Mouse (Mus musculus) Muller cell, postnatal 12 days (primary cell): ENCODE measurements around the gene Trim31.

ENCODE experiments used
- DNase-seq: peaks from one replicate; pipeline ENCODE4 v3.0.0-alpha.2; 2015; ENCODE audit errors: inconsistent ontology term

Trim31 gene

DNA sequence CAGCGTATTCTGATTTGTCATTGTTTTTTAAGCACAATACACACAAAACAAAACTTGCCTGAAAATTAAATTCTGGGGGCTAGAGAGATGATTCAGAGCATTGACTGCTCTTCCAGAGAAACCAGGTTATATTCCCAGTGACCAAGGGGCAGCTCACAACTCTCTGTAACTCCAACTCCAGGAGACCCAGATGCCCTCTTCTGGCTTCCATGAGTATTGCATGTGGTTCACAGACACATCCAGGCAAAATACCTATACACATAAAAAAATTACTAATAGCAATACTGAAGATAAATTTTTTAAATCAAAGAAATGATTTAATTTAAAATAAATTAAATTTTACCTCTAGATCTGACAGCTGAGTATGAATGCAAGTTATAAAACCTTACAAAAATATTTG lies 1.3 kb upstream of the Trim31 start:
- no peak for DNase-seq

- no peak for DNase-seq
Observed at GRCm38 (mm10) chr17:36897065-36897464, 853 bp upstream of the Trim31 start.

- DNase-seq = no peak
Observed at GRCm38 (mm10) chr17:36899376-36899775, 1.5 kb downstream of the Trim31 start.

DNA sequence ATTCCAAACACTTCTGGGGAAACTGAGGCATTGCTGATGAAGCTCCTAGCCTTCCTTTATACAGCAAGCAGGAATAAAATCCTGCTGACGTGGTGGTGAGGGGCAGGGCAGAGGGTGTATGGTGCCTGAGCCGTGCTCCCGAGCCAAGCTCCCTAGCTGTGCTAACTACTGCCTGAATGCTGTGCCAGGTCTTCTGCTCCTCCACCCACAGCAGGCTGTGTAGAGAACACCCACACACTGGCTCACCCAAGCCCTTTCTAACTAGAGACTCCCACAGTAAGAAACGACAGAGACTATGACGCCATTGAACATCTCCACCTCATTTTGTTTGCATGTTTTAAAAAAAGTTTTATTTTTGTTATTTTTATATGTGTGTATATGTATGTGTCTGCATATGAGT lies 2.1 kb downstream of the Trim31 start:
- no peak for DNase-seq

DNA sequence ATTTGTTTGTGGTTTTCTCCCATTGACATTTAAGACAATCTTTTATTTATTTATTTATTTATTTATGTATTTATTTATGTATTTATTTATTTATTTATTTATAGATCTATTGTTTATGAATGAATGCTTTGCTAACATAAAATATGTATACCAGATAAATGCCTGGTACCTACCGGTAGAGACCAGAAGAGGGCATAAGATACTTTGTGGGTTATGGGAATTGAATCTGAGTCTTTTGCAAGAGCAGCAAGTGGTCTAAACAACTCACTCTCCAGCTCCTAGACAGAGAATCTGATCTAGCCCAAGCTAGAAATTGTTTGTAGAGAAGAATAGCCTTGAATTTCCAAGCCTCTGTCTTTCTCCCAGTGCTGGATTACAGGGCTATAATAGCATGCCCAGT lies 2.8 kb downstream of the Trim31 start:
- DNase-seq = no peak

DNA sequence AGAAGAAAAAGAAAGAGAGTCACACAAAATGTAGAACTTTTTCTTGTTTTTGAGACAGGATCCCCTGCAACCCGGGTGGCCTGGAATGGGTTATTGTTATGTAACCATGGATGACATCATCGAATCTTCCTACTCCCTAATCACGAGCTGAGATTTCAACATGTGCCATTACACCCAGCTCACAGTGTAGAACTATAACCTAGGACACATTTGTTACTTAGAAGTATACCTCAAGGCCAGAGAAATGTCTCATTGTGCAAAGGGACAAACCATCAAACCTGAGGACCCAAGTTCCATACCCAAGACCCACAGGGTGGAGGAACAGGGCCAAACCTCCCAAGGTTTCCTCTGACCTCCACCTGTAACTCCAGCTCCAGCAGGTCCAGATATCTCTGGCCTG lies 5.7 kb downstream of the Trim31 start:
- no peak for DNase-seq

DNA sequence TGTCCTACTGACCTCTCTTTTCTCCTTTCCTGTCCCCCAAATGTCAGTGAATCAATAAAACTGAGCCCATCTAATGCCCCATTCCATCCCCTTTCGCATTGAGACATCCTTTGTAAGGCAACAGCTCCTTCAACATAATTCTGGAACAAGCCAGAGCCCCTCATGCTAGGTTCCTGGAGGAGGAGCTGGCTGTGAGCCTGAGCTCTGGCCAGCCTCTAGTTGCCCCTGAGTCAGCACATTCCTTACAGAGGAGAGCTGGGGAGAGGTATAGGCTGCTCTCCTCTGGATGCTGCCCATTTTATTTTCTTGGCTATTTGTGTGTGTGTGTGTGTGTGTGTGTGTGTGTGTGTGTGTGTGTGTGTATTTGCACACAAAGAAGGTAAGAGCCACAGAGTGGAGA lies 10.3 kb downstream of the Trim31 start:
- no peak for DNase-seq

- DNase-seq = no peak
Observed at GRCm38 (mm10) chr17:36909802-36910201, 11.9 kb downstream of the Trim31 start.

GRCm38 (mm10) chr17:36912031-36912430 lies 14.1 kb downstream of the Trim31 start:
- no peak for DNase-seq

- peak; percentile 43 for DNase-seq
Observed at GRCm38 (mm10) chr17:36914108-36914507, 16.2 kb downstream of the Trim31 start.

- peak; percentile 45 for DNase-seq
Observed at GRCm38 (mm10) chr17:36915076-36915475, 17.2 kb downstream of the Trim31 start.

- DNase-seq = no peak
Observed at GRCm38 (mm10) chr17:36920239-36920638, 22.3 kb downstream of the Trim31 start.

GRCm38 (mm10) chr17:36922715-36923114 lies 24.8 kb downstream of the Trim31 start:
- no peak for DNase-seq

DNA sequence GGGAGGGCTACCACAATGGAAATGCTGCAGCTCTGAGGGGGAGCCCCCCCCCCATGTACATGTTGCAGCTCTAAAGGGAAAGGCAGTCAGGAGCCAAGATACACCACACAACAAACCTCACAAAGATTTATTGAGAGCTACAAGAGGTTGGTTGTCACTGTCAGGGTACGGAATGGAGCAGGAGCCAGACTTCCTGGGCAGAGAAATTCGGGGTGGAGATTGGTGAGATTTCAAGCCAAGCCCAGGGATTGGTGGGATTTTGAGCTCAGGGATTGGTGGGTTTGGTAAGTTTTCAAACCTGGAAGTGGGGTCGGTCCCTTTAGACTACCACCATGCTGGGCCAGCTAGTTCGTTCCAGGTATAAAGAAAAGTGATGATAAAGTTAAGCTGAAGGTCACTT lies 25.6 kb downstream of the Trim31 start:
- no peak for DNase-seq

- DNase-seq = no peak
Observed at GRCm38 (mm10) chr17:36927496-36928120, 29.7 kb downstream of the Trim31 start.

GRCm38 (mm10) chr17:36929236-36929932 lies 31.5 kb downstream of the Trim31 start:
- no peak for DNase-seq

GRCm38 (mm10) chr17:36930233-36930632 lies 32.3 kb downstream of the Trim31 start:
- DNase-seq = no peak

DNA sequence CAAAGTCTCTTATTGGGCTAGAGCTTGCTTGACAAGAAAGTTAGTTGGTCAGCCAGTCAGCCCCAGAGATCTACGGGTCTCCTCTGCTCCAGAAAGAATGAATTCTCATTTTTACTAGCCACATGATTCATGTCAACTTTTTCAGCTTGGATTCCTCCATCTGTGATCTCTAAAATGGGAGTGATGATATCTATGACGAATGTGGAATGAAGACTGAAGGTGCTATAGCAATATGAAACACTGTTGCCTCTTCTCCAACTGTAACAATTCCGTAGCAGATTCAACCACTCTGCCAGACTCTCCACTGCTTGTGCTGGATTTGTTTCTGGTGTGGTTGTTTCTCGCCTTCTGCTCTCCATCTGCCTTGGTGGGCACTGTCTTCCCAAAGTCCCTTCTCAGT lies 33.2 kb downstream of the Trim31 start:
- DNase-seq = no peak

DNA sequence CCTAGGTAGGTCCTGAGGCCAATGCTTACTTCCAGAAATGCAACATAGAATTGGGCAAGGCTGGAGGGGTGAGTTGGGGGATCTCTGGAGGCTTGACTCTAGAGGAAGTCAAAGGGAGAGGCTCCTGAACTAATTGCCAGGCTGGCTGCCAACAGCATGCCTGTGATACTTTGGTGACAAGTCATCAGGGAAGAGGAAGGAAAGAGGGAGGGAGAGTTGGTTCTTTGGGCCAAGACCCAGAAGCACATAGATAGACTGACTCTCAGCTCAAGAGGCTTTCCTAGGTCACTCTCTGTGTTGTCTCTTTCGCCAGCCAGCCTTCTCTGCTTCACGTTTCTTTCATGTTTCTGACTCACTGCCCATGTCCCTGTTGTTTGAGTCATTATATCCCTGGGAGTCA lies 33.9 kb downstream of the Trim31 start:
- peak; percentile 66 for DNase-seq

DNA sequence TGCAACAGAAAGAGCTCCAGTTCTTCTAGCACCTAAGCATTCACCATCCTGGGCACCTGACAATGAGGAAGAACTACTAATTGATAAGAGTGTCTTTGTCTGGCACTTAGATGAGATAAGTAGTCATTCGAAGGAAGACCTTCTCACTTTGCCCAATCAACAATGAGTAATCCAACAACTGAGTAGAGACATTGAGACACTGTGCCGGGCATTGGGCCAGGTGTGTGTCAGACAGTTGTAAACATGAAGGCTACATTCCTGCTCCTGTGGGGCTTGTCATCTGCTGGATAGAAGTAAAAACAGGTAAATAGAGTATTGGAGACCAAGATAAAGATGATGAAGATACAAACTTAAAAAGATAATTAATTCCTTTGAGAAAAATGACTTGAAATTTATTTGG lies 40.1 kb downstream of the Trim31 start:
- DNase-seq = no peak

DNA sequence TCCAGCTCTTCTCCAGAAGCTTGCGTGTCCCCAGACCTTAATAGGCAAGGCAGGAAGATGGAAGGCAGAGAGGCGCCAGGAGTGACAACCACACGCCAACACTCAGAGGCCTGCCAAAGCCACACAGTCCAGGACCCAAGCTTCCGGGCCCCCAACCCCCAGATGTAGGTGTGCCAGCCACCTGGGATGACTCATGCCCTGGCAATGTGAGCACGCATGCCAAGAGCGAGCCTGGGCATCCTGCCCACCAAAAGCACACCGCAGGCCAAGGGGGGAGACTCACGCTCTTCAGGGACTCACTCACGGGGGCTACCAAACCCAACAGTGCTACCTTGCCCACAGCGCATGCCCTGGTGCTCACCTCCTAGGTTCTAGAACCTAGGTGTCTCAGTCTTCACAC lies 44.5 kb downstream of the Trim31 start:
- DNase-seq = peak; percentile 45

GRCm38 (mm10) chr17:36942791-36943471 lies 45.0 kb downstream of the Trim31 start, which contains the start of gene Rnf39:
Gene Rnf39, plus strand, starts transcription at chr17:36942918.
- no peak for DNase-seq

DNA sequence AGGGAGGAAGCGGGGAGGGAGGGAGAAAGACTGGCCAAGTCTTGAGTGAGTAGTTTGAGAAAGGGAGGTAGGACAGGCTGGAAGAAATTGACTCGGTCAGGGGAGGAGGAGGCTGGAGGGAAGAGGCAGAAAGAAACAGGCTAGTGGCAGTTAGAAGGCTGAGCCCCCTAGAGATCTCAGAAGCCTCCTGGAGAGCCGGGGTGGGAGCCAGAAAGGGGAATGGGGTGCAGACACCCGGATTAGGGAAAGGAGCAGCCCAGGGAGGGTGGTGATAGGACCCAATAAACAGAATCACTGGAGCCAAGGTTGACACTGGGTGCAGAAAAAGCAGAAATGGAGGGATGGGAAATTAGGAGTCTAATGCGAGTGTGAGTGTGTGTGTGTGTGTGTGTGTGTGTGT lies 45.8 kb downstream of the Trim31 start:
- DNase-seq = no peak
